In genomic region chr8:126309015-126309414, GRCm38 (mm10) we compare ENCODE assay signal across 9 mouse cellular contexts. TPM values are rescaled to one million over a fixed set of nuclear protein-coding genes. Genes with fewer than 3 reads are reported as not detected.
DNase-seq lines count a peak whose midpoint lies in the region; TF ChIP-seq lines count a peak whose summit lies in the region.
"Had no signal": no experiment of that assay in that cellular context is flagged by ENCODE, and none has a peak within 500 bp of the region (broad histone marks: within the 10 kb centered on the region; RNA-seq: fewer than 3 reads in every experiment).

No protein-coding gene starts in this region.

- H3K4me1 ChIP-seq in lung, adult 2 months (ENCODE audit: control insufficient read depth, insufficient read depth, low read length): peaks cover 2% of the 10 kb centered on the region

- WGBS in lung, adult 2 months: 10% methylated on average over 1 of the region's 1 CpGs

- no peak for TF ChIP-seq POLR2A in lung, adult 2 months (IDR thresholded peaks at IDR 0.05; ENCODE audit: borderline replicate concordance, extremely low read depth, low read depth, low read length)

- no peak for TF ChIP-seq CTCF in lung, adult 2 months (IDR thresholded peaks at IDR 0.05; ENCODE audit: insufficient read depth, low read length)

- peak; percentile 51 to 53 for DNase-seq in left cerebral cortex, postnatal 14 days (ENCODE audit: low spot score in 2 of 2)
- no peak for DNase-seq in left cerebral cortex, adult 8-10 months (ENCODE audit: low spot score in 2 of 2)
- peak; percentile 74 for DNase-seq in adrenal gland, postnatal 10 days
- peak; percentile 40 to 77 for DNase-seq in cerebellum, postnatal 25 days
- peak; percentile 10 for DNase-seq in lung, adult 2 months
- no peak for DNase-seq in embryo, embryonic 10.5 days (ENCODE audit: low spot score)
- no peak for DNase-seq in spleen, postnatal 4 days (ENCODE audit: low spot score in 2 of 2)

- H3K4me3 ChIP-seq in lung, adult 2 months (replicated peaks; ENCODE audit: extremely low read depth, low read depth, low read length): no peak overlapping the region
- H3K4me3 ChIP-seq: myocyte had no signal

- intact Hi-C loops in left cerebral cortex, postnatal 14 days (cut with DNase I): no loop called here

RNA-seq across cellular contexts. Expression of gene Slc35f3, which starts 10.7 kb away (rescaled TPM):
- 10 to 100 TPM; 25.7 to 27.0 TPM for total RNA-seq in left cerebral cortex, postnatal 14 days (2021)
- 10 to 100 TPM; 33.6 to 40.5 (median 36.6) TPM for total RNA-seq in left cerebral cortex, adult 8-10 months (2022)
- total RNA-seq in adrenal gland, postnatal 10 days (2021): 1 to 10 TPM; 1.2 to 1.5 TPM
- polyA plus RNA-seq in lung, adult 2 months (2012; rRNA removed): 0.35 and 0.91 TPM in 2 replicates
- polyA plus RNA-seq: heart, embryonic 14.5 days had no signal

Comparison
In these comparisons a context has a peak if more than half of its experiments do, and no peak if none do; other contexts are left out.
1. DNase-seq: peak in left cerebral cortex, postnatal 14 days (2 of 2), adrenal gland, postnatal 10 days (single experiment), cerebellum, postnatal 25 days (2 of 2) and lung, adult 2 months (single experiment); none in left cerebral cortex, adult 8-10 months (0 of 2), embryo, embryonic 10.5 days (single experiment) and spleen, postnatal 4 days (0 of 2).
2. RNA of gene Slc35f3, which starts 10.7 kb away (total RNA-seq): 33.6 to 40.5 TPM in left cerebral cortex, adult 8-10 months and 25.7 to 27.0 TPM in left cerebral cortex, postnatal 14 days; 1.2 to 1.5 TPM in adrenal gland, postnatal 10 days; every median in the first group is over 10 times any median in the second.